Mouse (Mus musculus) hindbrain, postnatal 0 days (tissue): ENCODE results near the gene Mdc1. TPM values are rescaled to one million over a fixed set of nuclear protein-coding genes. Genes with fewer than 3 reads are reported as not detected.

Source experiments
- ATAC-seq: fragments of 200-750 bp; cut with Nextera tagmentation; 2 replicates; pipeline ENCODE4 v1.8.0; 2017; ENCODE audit warnings: mild to moderate bottlenecking, moderate TSS enrichment, moderate library complexity
- DNase-seq: peaks from one replicate; pipeline ENCODE4 v3.0.0-alpha.2; 2015; ENCODE audit warnings: low spot score
- H3K27ac ChIP-seq: fragments of 300-500 bp; sonication (generic); 2 replicates; pipeline ENCODE4 v1.5.1; 2014; ENCODE audit warnings: mild to moderate bottlenecking
- H3K27me3 ChIP-seq: fragments of 300-500 bp; sonication (generic); 2 replicates; pipeline ENCODE4 v1.6.1; 2014; ENCODE audit warnings: low read length, mixed read lengths; ENCODE audit not compliant: insufficient read depth
- H3K36me3 ChIP-seq: fragments of 300-500 bp; sonication (generic); 2 replicates; pipeline ENCODE4 v1.6.1; 2014; ENCODE audit warnings: low read length, mixed read lengths; ENCODE audit not compliant: insufficient read depth
- H3K4me1 ChIP-seq: fragments of 300-500 bp; sonication (generic); 2 replicates; pipeline ENCODE4 v1.6.1; 2014; ENCODE audit warnings: antibody characterized with exemption, low read length, mixed read lengths; ENCODE audit not compliant: insufficient read depth
- H3K4me2 ChIP-seq: fragments of 300-500 bp; sonication (generic); 2 replicates; pipeline ENCODE4 v1.6.1; 2014; ENCODE audit warnings: low read depth, mild to moderate bottlenecking, low read length, moderate library complexity, mixed read lengths
- H3K4me3 ChIP-seq: fragments of 300-500 bp; sonication (generic); 2 replicates; pipeline ENCODE4 v1.5.1; 2014; ENCODE audit warnings: low read length
- H3K9ac ChIP-seq: fragments of 300-500 bp; sonication (generic); replicated peaks from 2 replicates; pipeline ENCODE4 v1.6.1; 2014; ENCODE audit warnings: mild to moderate bottlenecking, low read length, moderate library complexity, mixed read lengths
- H3K9me3 ChIP-seq: fragments of 300-500 bp; sonication (generic); 2 replicates; pipeline ENCODE4 v1.6.1; 2016; ENCODE audit warnings: low read length, mixed read lengths
- CTCF ChIP-seq: IDR thresholded peaks from 2 replicates; pipeline ENCODE4 v1.5.1; 2016; ENCODE audit warnings: antibody characterized with exemption, control low read depth, low read depth
- WGBS: fragments of 180-500 bp; shearing (Covaris S2); extraction: QIAGEN DNeasy Blood & Tissue Kit; methylation state at CpG from one replicate; pipeline ENCODE4 v1.1.7; 2014; 5-methylcytosine and 5-hydroxymethylcytosine counted together
- polyA plus RNA-seq: library from polyadenylated mRNA; unstranded; fragments of >200 nt; fragmentation: Nextera tagmentation; extraction: Ambion mirVana; gene quantifications from 2 replicates; pipeline ENCODE4 v1.2.1, GENCODE M21; 2015
- total RNA-seq: library from RNA; depleted of rRNA; stranded (reverse); fragments of >200 nt; gene quantifications from 2 replicates; pipeline ENCODE4 v1.2.3, GENCODE M21; 2014

Gene Mdc1
- total and polyA plus RNA-seq, 2 experiments from 2014 or later: 4.1 to 26.7 TPM

GRCm38 (mm10) chr17:35865481-35866280 is 24.4 kb downstream of the Mdc1 start, which contains the start of gene Ppp1r18:
Ppp1r18 (plus strand) TSS chr17:35865593.
- no peak for TF ChIP-seq CTCF
- peak within 1 kb of the TSS; percentile 56 for H3K4me3 ChIP-seq
- H3K9me3 ChIP-seq: no peaks in the 10 kb centered on the region
- peak; percentile 57 for ATAC-seq
- under 1% methylated on average over 39 of the region's 48 CpGs for WGBS
- DNase-seq: peak; percentile 84
- H3K27ac ChIP-seq: peak within 1 kb of the TSS; percentile 95
- peak within 1 kb of the TSS; percentile 93 for H3K4me2 ChIP-seq
- peak within 1 kb of the TSS; percentile 84 for H3K9ac ChIP-seq
- H3K4me1 ChIP-seq: peaks cover 18% of the 10 kb centered on the region
- no peaks in the 10 kb centered on the region for H3K27me3 ChIP-seq
- no peaks in the 10 kb centered on the region for H3K36me3 ChIP-seq

GRCm38 (mm10) chr17:35866281-35866831 is 25.0 kb downstream of the Mdc1 start:
- peak overlapping the region; percentile 84 for H3K9ac ChIP-seq
- no peaks in the 10 kb centered on the region for H3K27me3 ChIP-seq
- peaks cover 19% of the 10 kb centered on the region for H3K4me1 ChIP-seq
- H3K4me3 ChIP-seq: peak overlapping the region; percentile 56
- peak; percentile 46 for ATAC-seq
- no peaks in the 10 kb centered on the region for H3K36me3 ChIP-seq
- H3K4me2 ChIP-seq: peak overlapping the region; percentile 93
- no peaks in the 10 kb centered on the region for H3K9me3 ChIP-seq
- DNase-seq: peak; percentile 74
- peak overlapping the region; percentile 95 for H3K27ac ChIP-seq
- WGBS: under 1% methylated on average over 23 of the region's 38 CpGs
- no peak for TF ChIP-seq CTCF

- DNase-seq: peak; percentile 33
- TF ChIP-seq CTCF: peak; percentile 31; the same call in 1 of the 2 replicates
- Histone ChIP-seq H3K27ac (peak overlapping the region; percentile 95), H3K4me3 (peak overlapping the region; percentile 56), H3K9ac (peak overlapping the region; percentile 84), H3K36me3 (no peaks in the 10 kb centered on the region), H3K9me3 (no peaks in the 10 kb centered on the region), H3K27me3 (no peaks in the 10 kb centered on the region), H3K4me2 (peak overlapping the region; percentile 93), H3K4me1 (peaks cover 19% of the 10 kb centered on the region)
- no peak for ATAC-seq
- WGBS: 8% methylated on average over 26 of the region's 26 CpGs
These were observed 25.9 kb downstream of the Mdc1 start for GRCm38 (mm10) chr17:35866911-35867890.

DNA sequence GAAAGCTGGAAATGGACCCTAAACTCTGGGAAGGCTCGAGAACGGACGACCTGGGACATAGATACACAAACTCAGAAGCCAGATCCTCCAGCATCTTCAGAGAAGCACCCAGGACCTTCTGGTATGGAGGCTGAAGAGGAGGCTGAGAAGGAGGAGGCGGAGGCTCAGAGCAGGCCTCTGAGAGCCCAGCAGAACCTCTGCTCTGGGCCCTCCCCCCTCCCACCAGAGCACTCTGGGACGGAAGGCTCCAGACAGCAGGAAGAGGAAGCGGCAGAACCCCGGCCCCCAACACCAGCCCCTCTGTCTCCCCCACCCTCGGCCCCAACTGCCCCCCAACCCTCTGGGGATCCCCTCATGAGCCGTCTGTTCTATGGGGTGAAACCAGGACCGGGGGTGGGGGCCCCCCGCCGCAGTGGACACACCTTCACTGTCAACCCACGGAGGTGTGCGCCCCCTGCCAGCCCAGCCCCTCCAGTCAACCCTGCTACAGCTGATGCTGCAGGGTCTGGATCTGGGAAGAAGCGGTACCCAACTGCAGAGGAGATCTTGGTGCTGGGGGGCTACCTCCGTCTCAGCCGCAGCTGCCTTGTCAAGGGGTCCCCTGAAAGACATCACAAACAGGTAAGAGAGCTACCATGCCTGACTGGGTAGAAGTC is 27.0 kb downstream of the Mdc1 start:
- DNase-seq (no peak), ATAC-seq (no peak)
- peak overlapping the region; percentile 84 for H3K9ac ChIP-seq
- no peaks in the 10 kb centered on the region for H3K9me3 ChIP-seq
- TF ChIP-seq CTCF: no peak
- H3K4me2 ChIP-seq: peak overlapping the region; percentile 93
- H3K27ac ChIP-seq: peak overlapping the region; percentile 95
- 25% methylated on average over 16 of the region's 17 CpGs for WGBS
- H3K27me3 ChIP-seq: no peaks in the 10 kb centered on the region
- H3K4me1 ChIP-seq: peaks cover 19% of the 10 kb centered on the region
- H3K4me3 ChIP-seq: peak overlapping the region; percentile 56
- no peaks in the 10 kb centered on the region for H3K36me3 ChIP-seq

DNA sequence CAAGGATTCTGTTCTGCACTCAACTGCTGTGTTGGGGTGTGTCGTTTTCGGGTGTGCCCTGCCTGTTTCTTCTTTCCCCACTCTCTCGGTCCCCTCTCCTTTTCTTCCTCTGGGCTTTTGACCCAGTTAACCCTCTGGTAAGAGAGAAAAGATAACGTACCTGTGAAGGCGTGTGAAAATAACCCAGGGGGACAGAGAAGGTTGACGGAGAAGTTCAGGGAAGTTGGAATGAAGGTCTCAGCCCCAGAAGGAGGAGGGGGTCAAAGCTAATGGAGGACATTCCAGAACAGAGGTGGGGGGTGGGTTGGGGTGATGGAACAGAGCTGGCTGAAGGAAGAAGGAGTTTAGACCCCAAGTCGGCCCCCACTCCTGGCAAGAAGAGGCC is 27.6 kb downstream of the Mdc1 start:
- no peaks in the 10 kb centered on the region for H3K36me3 ChIP-seq
- under 1% methylated on average over 7 of the region's 7 CpGs for WGBS
- H3K9ac ChIP-seq: peak overlapping the region; percentile 84
- peak overlapping the region; percentile 93 for H3K4me2 ChIP-seq
- H3K4me1 ChIP-seq: peaks cover 19% of the 10 kb centered on the region
- peak overlapping the region; percentile 95 for H3K27ac ChIP-seq
- no peaks in the 10 kb centered on the region for H3K9me3 ChIP-seq
- peak overlapping the region; percentile 56 for H3K4me3 ChIP-seq
- no peaks in the 10 kb centered on the region for H3K27me3 ChIP-seq
- no peak for TF ChIP-seq CTCF
- ATAC-seq: no peak
- no peak for DNase-seq
